Mouse (Mus musculus): ENCODE data around the gene Sav1. TPM values are rescaled to one million over a fixed set of nuclear protein-coding genes. Genes with fewer than 3 reads are reported as not detected.

Gene Sav1
- total RNA-seq (2021), result 10 to 100 TPM; 37.9 to 40.7 TPM

DNA sequence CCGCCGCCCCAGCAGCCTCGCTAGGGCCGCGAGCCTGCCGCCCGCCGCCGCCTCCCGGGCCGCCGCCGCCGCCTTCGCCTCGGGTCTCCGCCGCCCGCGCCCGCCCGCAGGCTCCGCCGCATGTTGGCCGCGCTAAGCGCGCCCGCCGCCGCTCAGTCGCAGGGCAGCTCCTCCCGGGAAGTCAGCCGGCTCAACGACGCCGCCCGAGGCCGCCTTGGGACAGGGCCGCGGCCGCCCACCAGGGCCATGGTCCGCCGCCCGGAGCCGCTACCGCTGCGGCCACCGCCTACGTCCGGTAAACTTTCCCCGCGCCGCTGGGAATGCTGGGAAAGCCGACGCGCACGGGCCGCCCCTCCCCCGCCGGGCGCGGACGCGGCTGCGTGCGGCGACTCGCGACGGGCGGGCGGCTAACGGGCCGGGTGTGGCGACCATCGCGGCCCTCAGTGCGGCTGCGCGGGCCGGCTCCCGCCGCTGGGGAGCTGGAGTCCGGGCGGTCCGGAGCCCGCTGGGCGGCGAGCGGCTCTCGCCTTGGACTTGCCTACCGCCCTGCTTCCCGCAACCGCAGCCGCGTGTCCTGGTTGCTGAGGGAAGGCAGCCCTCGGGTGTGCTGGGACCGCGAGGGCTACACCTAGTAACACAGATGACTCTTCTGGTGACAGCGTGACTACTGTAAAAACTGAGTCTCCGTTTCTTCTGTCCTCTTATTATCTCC, at the start of gene Sav1:
Sav1 (minus strand) TSS at position 217 of the 712 bp plus-strand sequence.
- intact Hi-C loops (cut with DNase I), result loop anchor here (5.0 to 10.0 kb wide), 3 partner anchors 40 to 160 kb away; no protein-coding TSS in a partner anchor
- DNase-seq, result peak; percentile 92 to 93

DNA sequence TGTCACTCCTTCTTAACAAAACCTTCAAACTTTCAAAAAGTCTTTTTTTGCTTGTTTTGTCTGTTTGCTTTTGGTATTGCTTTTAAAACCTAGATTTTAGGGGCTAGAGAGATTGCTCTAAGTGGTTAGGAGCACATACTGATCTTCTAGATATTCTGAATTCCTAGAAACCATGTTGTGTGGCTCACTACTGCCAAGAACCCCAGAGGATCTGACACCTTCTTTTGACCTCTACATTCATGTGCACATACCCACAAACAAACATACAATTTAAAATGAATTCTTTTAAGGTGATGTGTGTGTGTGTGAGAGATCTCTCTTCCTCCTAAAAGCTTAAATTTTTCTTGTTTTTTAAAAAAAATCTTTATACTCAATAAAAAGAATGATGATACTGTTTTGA, 39.4 kb upstream of the Sav1 start:
- intact Hi-C loops (cut with DNase I), result loop anchor here (5.0 kb wide), 1 partner anchor 39 kb away; the partner anchor contains the start of gene Sav1

DNA sequence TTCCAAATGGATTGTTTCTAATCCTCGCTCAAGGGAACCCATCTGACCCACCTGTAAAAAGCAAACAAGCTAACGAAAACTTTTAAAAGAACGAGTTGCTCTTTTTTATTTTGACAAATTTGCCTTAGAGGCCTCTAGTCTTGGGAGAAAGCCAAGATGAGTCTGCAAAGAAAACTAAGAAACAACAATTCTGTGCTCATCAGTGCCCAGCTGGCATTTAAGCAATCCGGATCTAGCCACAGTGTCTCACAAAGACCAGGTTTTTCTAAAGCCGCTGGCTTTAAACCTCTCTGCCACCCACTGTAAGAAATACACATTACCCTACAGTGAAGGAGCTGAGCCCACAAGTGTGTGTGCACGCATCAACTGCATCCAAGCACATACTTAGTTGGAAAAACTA, 38.6 kb upstream of the Sav1 start:
- no peak for DNase-seq
- intact Hi-C loops (cut with DNase I), result loop anchor here (5.0 kb wide), 1 partner anchor 38 kb away; the partner anchor contains the start of gene Sav1

More for the DNA sequence above, 39.4 kb upstream of the Sav1 start:
- DNase-seq, result no peak

- intact Hi-C loops (cut with DNase I), result no loop called here
- no peak for DNase-seq
Measured at GRCm38 (mm10) chr12:70023580-70023979, 36.8 kb upstream of the Sav1 start.

DNA sequence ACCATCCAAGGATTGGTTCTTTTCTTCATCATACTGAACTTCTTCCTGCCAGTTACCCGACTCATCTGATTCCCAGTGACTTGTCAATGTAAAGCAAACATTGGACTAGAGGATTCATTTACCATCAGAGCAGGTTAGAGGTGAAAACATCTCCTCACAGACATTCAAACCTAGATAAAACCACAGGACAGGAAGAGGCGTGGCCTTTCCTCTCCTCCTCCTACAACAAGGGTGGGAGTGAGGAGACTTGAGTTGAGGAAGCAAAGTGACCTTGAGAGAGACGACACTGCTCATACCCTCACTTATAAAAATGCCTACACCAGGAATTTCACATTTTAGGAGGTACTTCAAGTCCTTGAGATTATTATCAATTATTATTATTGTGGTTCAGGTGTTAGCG, 31.4 kb upstream of the Sav1 start:
- DNase-seq, result no peak
- intact Hi-C loops (cut with DNase I), result no loop called here

- DNase-seq, result peak; percentile 18 to 25
Measured at GRCm38 (mm10) chr12:70015936-70016335, 29.1 kb upstream of the Sav1 start.

DNA sequence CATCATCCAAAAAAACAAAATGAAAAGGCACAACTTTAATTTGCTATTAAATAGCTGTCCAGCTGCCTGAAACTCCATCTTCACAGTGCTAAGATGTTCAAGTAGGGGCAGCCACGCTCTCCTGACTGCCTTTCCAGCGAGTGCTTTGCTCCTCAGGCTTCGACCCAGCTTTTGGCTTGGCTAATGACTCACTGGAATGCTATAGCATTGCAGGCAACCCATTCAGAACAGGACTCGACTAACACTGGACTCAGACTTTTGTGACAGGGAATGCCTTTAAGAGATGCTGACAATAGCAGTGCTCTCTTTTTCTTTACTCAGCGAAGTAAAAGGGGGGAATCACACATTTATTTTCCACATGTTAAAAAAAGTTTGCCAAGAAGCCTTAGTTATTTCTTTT, 24.9 kb upstream of the Sav1 start:
- DNase-seq, result no peak
- intact Hi-C loops (cut with DNase I), result no loop called here

More at GRCm38 (mm10) chr12:70015936-70016335, 29.1 kb upstream of the Sav1 start:
- intact Hi-C loops (cut with DNase I), result no loop called here

DNA sequence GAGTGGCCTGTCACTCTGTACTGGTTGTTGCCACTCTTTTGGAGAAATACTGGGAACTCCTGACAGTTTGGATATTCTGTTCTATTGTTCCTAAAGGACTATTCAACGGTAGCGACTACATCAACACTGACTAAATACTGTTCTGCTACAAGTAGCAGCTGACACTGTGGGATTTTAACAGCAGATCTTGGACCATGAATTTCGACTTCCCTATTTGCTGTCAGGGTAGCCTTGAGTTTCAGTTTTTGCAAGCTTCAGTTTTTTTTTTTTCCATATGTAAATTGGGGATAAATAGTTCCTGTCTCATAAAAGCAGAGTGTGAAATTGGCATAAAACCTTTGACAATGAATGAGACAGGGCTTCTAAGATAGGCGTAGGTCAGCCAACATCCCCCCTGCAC, 23.6 kb upstream of the Sav1 start:
- intact Hi-C loops (cut with DNase I), result no loop called here

GRCm38 (mm10) chr12:70005103-70005502, 18.3 kb upstream of the Sav1 start:
- intact Hi-C loops (cut with DNase I), result no loop called here
- no peak for DNase-seq

More for the DNA sequence above, 23.6 kb upstream of the Sav1 start:
- no peak for DNase-seq

GRCm38 (mm10) chr12:69998186-69998983, 11.6 kb upstream of the Sav1 start:
- intact Hi-C loops (cut with DNase I), result no loop called here
- DNase-seq, result no peak

DNA sequence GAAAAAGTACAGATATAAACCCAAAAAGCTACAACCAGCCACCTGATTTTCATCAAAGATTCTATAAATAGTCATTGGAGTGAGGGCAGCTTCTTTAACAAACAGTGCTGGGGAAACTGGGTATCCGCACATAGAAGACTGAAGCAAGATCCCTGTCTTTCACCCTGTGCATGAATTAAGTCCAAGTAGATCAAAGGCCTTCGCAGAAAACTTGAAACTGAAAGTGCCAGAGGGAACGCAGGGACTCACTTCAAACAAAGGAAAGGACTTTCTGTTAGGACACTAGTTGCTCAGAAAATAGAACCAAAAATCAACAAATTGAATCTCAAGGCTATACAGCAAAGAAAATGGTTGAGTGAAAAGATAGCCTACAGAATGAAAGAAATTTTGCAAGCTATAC, 8.6 kb upstream of the Sav1 start:
- intact Hi-C loops (cut with DNase I), result no loop called here
- no peak for DNase-seq

DNA sequence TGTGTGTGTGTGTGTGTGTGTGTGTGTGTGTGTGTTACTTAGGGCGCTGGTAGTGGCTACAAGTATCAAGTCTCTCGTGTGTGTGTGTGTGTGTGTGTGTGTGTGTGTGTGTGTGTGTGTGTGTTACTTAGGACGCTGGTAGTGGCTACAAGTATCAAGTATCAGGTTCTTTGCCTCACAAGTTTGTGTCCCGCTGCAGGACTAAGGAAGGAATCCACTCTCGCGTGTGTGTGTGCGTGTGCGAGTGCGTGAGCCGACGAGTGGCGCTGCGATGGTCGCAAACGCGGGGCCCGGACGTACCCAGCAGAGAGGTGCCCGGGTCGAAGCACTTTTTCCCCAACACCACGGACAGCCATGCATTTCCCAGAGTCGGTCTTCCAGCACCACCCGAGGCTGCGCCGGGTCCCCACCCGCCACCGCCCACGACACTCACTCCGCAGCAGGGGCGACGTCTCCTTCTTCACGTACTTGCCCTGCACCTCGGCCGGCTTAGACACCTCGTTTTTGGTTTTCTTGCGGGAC, 500 bp downstream of the Sav1 start:
- intact Hi-C loops (cut with DNase I), result loop anchor here (5.0 to 10.0 kb wide), 3 partner anchors 41 to 161 kb away; no protein-coding TSS in a partner anchor
- DNase-seq, result peak in 1 of 2 experiments; percentile 64

DNA sequence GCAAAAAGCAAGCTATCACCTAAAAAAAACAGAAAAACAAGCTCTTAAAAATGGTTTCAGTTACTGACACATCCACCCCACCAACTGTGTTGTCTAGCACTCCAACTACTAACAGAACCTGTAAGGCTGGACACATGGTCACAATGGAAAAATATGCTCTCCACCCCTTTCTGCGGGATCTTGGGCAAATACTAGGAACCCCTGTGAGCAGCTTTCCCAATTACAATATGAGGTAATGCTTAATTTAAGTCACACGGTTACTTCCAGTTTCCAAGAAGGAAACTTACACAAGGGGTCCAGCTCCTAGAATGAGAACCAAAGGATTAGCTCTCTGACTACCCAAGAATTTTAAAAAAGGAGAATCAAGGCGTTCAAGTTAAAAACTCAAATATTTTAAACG, 1.3 kb downstream of the Sav1 start:
- intact Hi-C loops (cut with DNase I), result loop anchor here (5.0 to 10.0 kb wide), 3 partner anchors 42 to 162 kb away; no protein-coding TSS in a partner anchor
- DNase-seq, result peak in 1 of 2 experiments; percentile 20

DNA sequence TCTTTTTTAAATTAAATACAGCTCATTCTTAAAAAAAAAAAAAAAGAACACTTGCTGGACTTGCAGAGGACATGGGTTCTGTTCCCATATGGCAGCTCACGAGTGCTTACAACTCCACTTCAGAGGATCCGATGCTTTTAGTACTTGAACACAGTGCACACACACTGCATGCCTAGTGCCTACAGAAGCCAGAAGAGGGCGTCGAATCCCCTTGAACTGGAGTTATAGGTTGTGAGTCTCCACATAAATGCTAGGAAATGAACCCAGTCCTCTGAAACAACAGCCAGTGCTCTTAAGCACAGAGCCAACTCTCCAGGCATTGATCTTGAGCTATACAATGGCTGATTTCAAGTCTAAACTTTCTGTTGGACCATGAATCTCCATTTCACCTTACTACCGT, 3.9 kb downstream of the Sav1 start:
- intact Hi-C loops (cut with DNase I), result loop anchor here (10.0 kb wide), 1 partner anchor 72 kb away; no protein-coding TSS in a partner anchor
- DNase-seq, result no peak

- intact Hi-C loops (cut with DNase I), result no loop called here
- no peak for DNase-seq
Measured at GRCm38 (mm10) chr12:69977376-69977998, 9.3 kb downstream of the Sav1 start.

DNA sequence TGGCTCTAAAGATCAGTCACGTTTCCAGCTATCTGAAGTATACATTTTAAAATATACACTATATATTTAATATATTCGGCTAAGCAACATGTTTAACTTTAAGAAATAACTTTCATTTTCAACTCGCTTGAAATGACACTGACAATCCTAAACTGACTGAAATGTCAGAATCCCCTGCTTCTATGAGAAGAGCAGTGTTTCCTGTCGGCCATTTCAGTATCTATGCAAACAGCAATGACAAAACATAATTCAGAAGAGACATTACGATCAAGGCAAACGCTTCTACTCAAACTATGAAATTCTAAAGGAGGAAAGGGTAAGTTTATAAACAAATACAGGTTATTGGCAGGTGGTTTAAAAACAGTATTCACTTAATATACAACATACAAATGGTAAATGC, 10.1 kb downstream of the Sav1 start:
- intact Hi-C loops (cut with DNase I), result no loop called here
- DNase-seq, result no peak

DNA sequence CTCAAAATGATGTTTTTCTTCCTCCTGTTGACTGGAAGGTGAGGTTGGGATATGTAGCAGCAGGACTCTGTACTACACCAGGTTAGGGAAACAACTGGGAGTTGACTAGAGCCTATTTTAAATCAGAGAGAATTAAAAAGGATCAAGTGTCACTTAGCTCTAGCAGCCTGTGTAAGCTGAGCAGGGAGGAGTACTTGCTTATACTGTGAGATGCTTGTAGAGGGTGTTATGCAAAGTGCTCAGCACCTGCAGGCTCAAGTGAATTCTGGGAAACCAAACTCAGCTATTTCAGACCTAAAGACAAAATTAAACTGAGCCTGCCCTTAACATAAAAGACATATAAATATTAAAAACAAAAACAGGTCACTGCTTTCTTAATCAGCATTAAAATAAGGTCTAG, 13.1 kb downstream of the Sav1 start:
- no peak for DNase-seq
- intact Hi-C loops (cut with DNase I), result no loop called here

GRCm38 (mm10) chr12:69968154-69968553, 18.6 kb downstream of the Sav1 start:
- intact Hi-C loops (cut with DNase I), result no loop called here
- DNase-seq, result peak; percentile 70 to 71

DNA sequence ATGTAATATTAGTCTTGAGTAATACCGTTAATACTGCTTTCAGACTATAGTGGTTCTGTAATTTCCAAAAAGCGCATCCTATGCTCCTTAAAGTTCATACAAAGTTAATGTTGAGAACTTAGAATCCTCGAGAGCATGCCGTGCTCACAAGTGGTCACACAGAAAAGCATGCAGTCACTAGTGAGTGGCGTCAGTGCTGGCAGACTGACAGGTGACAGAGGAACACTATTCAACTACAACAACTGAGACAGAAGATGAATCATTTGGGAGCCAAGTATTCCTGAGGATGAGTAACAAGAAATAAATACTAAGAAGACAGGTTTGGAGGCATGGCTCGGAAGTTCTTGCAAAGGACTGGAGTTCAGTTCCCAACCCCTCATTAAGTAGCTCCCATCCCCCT, 19.7 kb downstream of the Sav1 start:
- peak in 1 of 2 experiments; percentile 34 for DNase-seq

GRCm38 (mm10) chr12:69966071-69966470, 20.7 kb downstream of the Sav1 start:
- intact Hi-C loops (cut with DNase I), result no loop called here
- peak; percentile 67 to 69 for DNase-seq

More for the DNA sequence above, 19.7 kb downstream of the Sav1 start:
- intact Hi-C loops (cut with DNase I), result no loop called here

DNA sequence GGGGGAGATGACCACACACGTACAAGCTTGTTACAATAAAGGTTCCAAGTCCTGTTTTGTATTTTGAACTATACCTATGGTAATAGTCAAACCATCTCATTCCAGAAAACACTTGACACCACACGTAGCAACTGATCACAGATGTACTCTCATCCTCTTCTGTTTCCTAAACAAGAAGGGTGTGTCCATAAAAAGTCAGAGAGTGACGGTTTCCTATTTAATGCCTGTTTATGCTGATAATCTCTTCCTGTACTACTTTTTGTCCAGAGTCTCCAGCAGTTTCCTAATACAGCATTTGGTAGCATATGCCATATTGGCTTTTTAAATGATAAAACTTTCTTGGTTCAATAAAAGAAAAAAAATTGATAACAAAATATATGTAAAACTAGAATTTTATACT, 21.2 kb downstream of the Sav1 start:
- intact Hi-C loops (cut with DNase I), result no loop called here
- DNase-seq, result no peak

All from heart, postnatal 10 days (tissue).